Mouse (Mus musculus) CH12.LX (cell line): ENCODE data around the gene Lamc1. TPM values are rescaled to one million over a fixed set of nuclear protein-coding genes. Genes with fewer than 3 reads are reported as not detected.

Experiments
- DNase-seq: peaks from one replicate; pipeline ENCODE4 v3.0.0-alpha.2; 2013; ENCODE audit errors: extremely low read depth
- H3K27ac ChIP-seq: 2 replicates; pipeline ENCODE4 v1.5.1; 2012; ENCODE audit warnings: low read depth, mild to moderate bottlenecking, control low read depth, moderate library complexity; ENCODE audit not compliant: insufficient read depth
- H3K27me3 ChIP-seq: replicated peaks from 2 replicates; pipeline ENCODE3; 2012; ENCODE audit warnings: inconsistent platforms
- H3K36me3 ChIP-seq, 2 experiments: replicated peaks in 1 of 2; 2 replicates each; pipeline versions ENCODE3 to v1.6.1; 2012; ENCODE audit warnings: inconsistent platforms in 1 of 2, low read length in 1 of 2, mild to moderate bottlenecking in 1 of 2, mixed read lengths in 1 of 2, moderate library complexity in 1 of 2; ENCODE audit not compliant: control insufficient read depth in 1 of 2, insufficient read depth in 1 of 2
- H3K4me1 ChIP-seq, 2 experiments: 2 replicates each; pipeline ENCODE4 v1.6.1; 2012; ENCODE audit warnings: inconsistent platforms in 1 of 2, moderate library complexity in 1 of 2; ENCODE audit not compliant: insufficient read depth in 2 of 2, control insufficient read depth in 1 of 2
- H3K4me2 ChIP-seq: 2 replicates; pipeline ENCODE4 v1.6.1; 2012; ENCODE audit warnings: low read depth, mild to moderate bottlenecking, control low read depth; ENCODE audit not compliant: poor library complexity, insufficient read depth, severe bottlenecking
- H3K4me3 ChIP-seq, 3 experiments: fragments of 150-350 bp in 1 of 3; sonication (generic) in 1 of 3; replicated peaks in 1 of 3; 2 replicates each; pipeline versions ENCODE3 to v1.5.1; 2011 to 2012; ENCODE audit warnings: low read depth in 2 of 3, low read length in 2 of 3, mild to moderate bottlenecking in 2 of 3, moderate library complexity in 2 of 3, control low read depth in 1 of 3, improper control_type of control experiment in 1 of 3, inconsistent platforms in 1 of 3, mixed read lengths in 1 of 3; ENCODE audit not compliant: poor library complexity in 1 of 3
- H3K79me2 ChIP-seq: replicated peaks from 2 replicates; pipeline ENCODE4 v1.6.1; 2012; ENCODE audit warnings: mild to moderate bottlenecking, moderate library complexity; ENCODE audit not compliant: control insufficient read depth, poor library complexity, insufficient read depth, severe bottlenecking; ENCODE audit errors: extremely low read depth
- H3K9ac ChIP-seq: 2 replicates; pipeline ENCODE4 v1.6.1; 2012; ENCODE audit warnings: low read depth, mild to moderate bottlenecking, control low read depth, moderate library complexity; ENCODE audit not compliant: insufficient read depth
- H3K9me3 ChIP-seq: replicated peaks from 2 replicates; pipeline ENCODE3; 2012; ENCODE audit warnings: low read length, inconsistent platforms, mixed read lengths
- CHD1 ChIP-seq: IDR thresholded peaks from 2 replicates; pipeline ENCODE4 v1.6.1; 2012; ENCODE audit warnings: low read depth, low read length, improper control_type of control experiment, inconsistent platforms
- CTCF ChIP-seq, 2 experiments: IDR thresholded peaks in 1 of 2; conservative IDR thresholded peaks in 1 of 2; 2 replicates each; pipeline ENCODE4 v1.5.1; 2011 to 2012; ENCODE audit warnings: low read depth in 2 of 2, low read length in 2 of 2, improper control_type of control experiment in 1 of 2, inconsistent platforms in 1 of 2, mild to moderate bottlenecking in 1 of 2, moderate library complexity in 1 of 2
- EP300 ChIP-seq: IDR thresholded peaks from 2 replicates; pipeline ENCODE4 v1.6.1; 2011; ENCODE audit warnings: low read length, improper control_type of control experiment
- IRF4 ChIP-seq: IDR thresholded peaks from 2 replicates; pipeline ENCODE4 v1.6.1; 2014; ENCODE audit warnings: low read depth, mild to moderate bottlenecking, inconsistent platforms, low read length, improper control_type of control experiment
- JUND ChIP-seq: conservative IDR thresholded peaks from 2 replicates; pipeline ENCODE4 v1.6.1; 2011; ENCODE audit warnings: low read depth, low read length, improper control_type of control experiment
- MAFK ChIP-seq: IDR thresholded peaks from 2 replicates; pipeline ENCODE4 v1.6.1; 2011; ENCODE audit warnings: low read length, improper control_type of control experiment; ENCODE audit not compliant: insufficient replicate concordance
- MAX ChIP-seq: IDR thresholded peaks from 2 replicates; pipeline ENCODE4 v1.6.1; 2011; ENCODE audit warnings: low read length, improper control_type of control experiment
- MYC ChIP-seq: IDR thresholded peaks from 2 replicates; pipeline ENCODE4 v1.6.1; 2011; ENCODE audit warnings: low read depth, mild to moderate bottlenecking, improper control_type of control experiment, low read length
- NRF1 ChIP-seq: IDR thresholded peaks from 2 replicates; pipeline ENCODE4 v1.6.1; 2014; ENCODE audit warnings: low read depth, mild to moderate bottlenecking, inconsistent platforms, low read length, improper control_type of control experiment, moderate library complexity
- PAX5 ChIP-seq: IDR thresholded peaks from 2 replicates; pipeline ENCODE4 v1.6.1; 2012; ENCODE audit warnings: low read length, inconsistent platforms, mixed read lengths
- POLR2A ChIP-seq: IDR thresholded peaks from 2 replicates; pipeline ENCODE4 v1.6.1; 2011; ENCODE audit warnings: low read depth, mild to moderate bottlenecking, improper control_type of control experiment, low read length
- RAD21 ChIP-seq: IDR thresholded peaks from 2 replicates; pipeline ENCODE4 v1.6.1; 2011; ENCODE audit warnings: low read depth, mild to moderate bottlenecking, low read length, improper control_type of control experiment, moderate library complexity
- RCOR1 ChIP-seq: conservative IDR thresholded peaks from 2 replicates; pipeline ENCODE4 v1.6.1; 2012; ENCODE audit warnings: low read depth, mild to moderate bottlenecking, inconsistent platforms, low read length, improper control_type of control experiment
- TBP ChIP-seq: conservative IDR thresholded peaks from 2 replicates; pipeline ENCODE4 v1.6.1; 2011; ENCODE audit warnings: low read depth, low read length, improper control_type of control experiment
- USF2 ChIP-seq: conservative IDR thresholded peaks from 2 replicates; pipeline ENCODE4 v1.6.1; 2011; ENCODE audit warnings: low read depth, low read length, improper control_type of control experiment
- ZC3H11A ChIP-seq: IDR thresholded peaks from 2 replicates; pipeline ENCODE4 v1.6.1; 2012; ENCODE audit warnings: low read depth, mild to moderate bottlenecking, inconsistent platforms, low read length, improper control_type of control experiment
- ZKSCAN1 ChIP-seq: IDR thresholded peaks from 2 replicates; pipeline ENCODE4 v1.6.1; 2012; ENCODE audit warnings: low read depth, inconsistent platforms, low read length, improper control_type of control experiment, borderline replicate concordance
- ZMIZ1 ChIP-seq: IDR thresholded peaks from 2 replicates; pipeline ENCODE4 v1.6.1; 2012; ENCODE audit warnings: low read depth, mild to moderate bottlenecking, inconsistent platforms, low read length, improper control_type of control experiment
- ZNF384 ChIP-seq: IDR thresholded peaks from 2 replicates; pipeline ENCODE4 v1.6.1; 2012; ENCODE audit warnings: low read depth, low read length, improper control_type of control experiment, inconsistent platforms
- dilution Hi-C: fragments of 300-500 bp; cut with MboI; formaldehyde crosslinking; loops from 2 replicates; pipeline ENCODE4 v1.14.3; 2020; ENCODE audit warnings: low sequenced_read_pairs; ENCODE audit not compliant: extremely low pct_unique_long_range_greater_than_20kb, extremely low pct_ligation_motif_present
- in situ Hi-C: fragments of 300-500 bp; cut with MboI; formaldehyde crosslinking; loops from 3 replicates; pipeline ENCODE4 v1.14.3; 2019; ENCODE audit warnings: low sequenced_read_pairs, low pct_ligation_motif_present, low pct_unique_long_range_greater_than_20kb, mixed read lengths
- polyA plus RNA-seq: library from polyadenylated mRNA; unstranded; fragments of >175 nt; gene quantifications from 2 replicates; pipeline ENCODE4 v1.2.1, GENCODE M21; 2012; ENCODE audit warnings: low read depth; ENCODE audit not compliant: insufficient read length
- total RNA-seq, 2 experiments: library from RNA; depleted of rRNA; stranded (reverse); fragments of 300-350 nt in 1 of 2; fragments of >200 nt in 1 of 2; gene quantifications; 2 replicates each; pipeline ENCODE4 v1.2.3; 2012 to 2014

The Lamc1 gene
- total and polyA plus RNA-seq, 3 experiments, result 5.7 to 16.7 (median 10.5) TPM

DNA sequence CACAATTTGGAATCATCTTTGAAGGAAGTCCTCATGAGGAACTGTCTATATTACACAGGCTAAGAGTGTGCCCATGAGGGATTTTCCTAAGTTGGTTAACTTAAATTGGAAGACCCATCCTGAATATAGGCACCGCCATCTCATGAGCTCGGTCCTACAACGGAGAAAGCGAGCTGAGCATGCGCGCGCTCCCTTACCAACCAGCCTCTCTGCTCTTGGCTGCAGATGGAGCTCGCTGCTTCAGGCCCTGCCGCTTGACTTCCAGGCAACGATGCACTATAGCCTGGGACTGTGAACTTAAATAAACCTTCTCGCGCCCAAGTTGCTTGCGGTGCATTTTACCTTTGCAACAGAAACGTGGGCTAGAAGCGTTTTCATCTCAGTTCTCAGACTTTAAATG is 61.8 kb downstream of the Lamc1 start:
- TF ChIP-seq ZC3H11A, result no peak
- TF ChIP-seq MYC, result no peak
- no peak for TF ChIP-seq POLR2A
- TF ChIP-seq JUND, result no peak
- TF ChIP-seq ZKSCAN1, result no peak
- TF ChIP-seq IRF4, result no peak
- no peak for TF ChIP-seq CTCF (conservative IDR thresholded peaks at IDR 0.05 in 1 of 2, IDR thresholded peaks at IDR 0.05 in 1 of 2; ENCODE audit: low read depth in 2 of 2, low read length in 2 of 2)
- TF ChIP-seq ZMIZ1, result no peak
- no peak for TF ChIP-seq MAFK
- TF ChIP-seq USF2, result no peak
- no peak for TF ChIP-seq TBP
- DNase-seq, result no peak
- in situ Hi-C loops (no loop called here), dilution Hi-C loops (no loop called here)
- Histone ChIP-seq H3K4me2 (no peak overlapping the region), H3K4me1 (peaks cover 14 to 24% of the 10 kb centered on the region in 2 experiments), H3K9ac (no peak overlapping the region), H3K27me3 (no peaks in the 10 kb centered on the region), H3K27ac (no peak overlapping the region), H3K79me2 (no peaks in the 10 kb centered on the region), H3K36me3 (no peaks in the 10 kb centered on the region), H3K4me3 (no peak overlapping the region), H3K9me3 (no peaks in the 10 kb centered on the region)

- in situ Hi-C loops (no loop called here), dilution Hi-C loops (no loop called here)
- Histone ChIP-seq H3K4me2 (no peak overlapping the region), H3K27ac (no peak overlapping the region), H3K36me3 (peaks cover 0 to 3% of the 10 kb centered on the region in 2 experiments), H3K79me2 (no peaks in the 10 kb centered on the region), H3K9ac (no peak overlapping the region), H3K27me3 (no peaks in the 10 kb centered on the region), H3K4me3 (no peak overlapping the region), H3K4me1 (peaks cover 14 to 24% of the 10 kb centered on the region in 2 experiments), H3K9me3 (no peaks in the 10 kb centered on the region)
- TF ChIP-seq IRF4 (no peak), CHD1 (no peak), EP300 (no peak), NRF1 (no peak), ZNF384 (no peak), RCOR1 (no peak), PAX5 (no peak), ZC3H11A (no peak), MAX (no peak), CTCF (conservative IDR thresholded peaks at IDR 0.05 in 1 of 2, IDR thresholded peaks at IDR 0.05 in 1 of 2; ENCODE audit: low read depth in 2 of 2, low read length in 2 of 2) (no peak), RAD21 (no peak), MYC (no peak)
- DNase-seq, result no peak
Observed at GRCm38 (mm10) chr1:153269681-153270080, 62.9 kb downstream of the Lamc1 start.
